Mouse (Mus musculus) monocyte, adult 59 days (primary cell): ENCODE measurements around the gene Vmn1r80. TPM values are rescaled to one million over a fixed set of nuclear protein-coding genes. Genes with fewer than 3 reads are reported as not detected.

Experiments
- total RNA-seq, 2 experiments: library from RNA; stranded (reverse); gene quantifications; one replicate each; pipeline ENCODE4 v1.2.4; 2023

The Vmn1r80 gene
- total RNA-seq: not detected

GRCm38 (mm10) chr7:12188986-12189385, at the start of gene Vmn1r80:
TSS of gene Vmn1r80 (plus strand) at chr7:12189286.

GRCm38 (mm10) chr7:12149957-12150356, 39.1 kb upstream of the Vmn1r80 start, which contains the start of gene Vmn1r78:
TSS of gene Vmn1r78 (plus strand) at chr7:12150257.

GRCm38 (mm10) chr7:12170979-12171378, 18.1 kb upstream of the Vmn1r80 start, which contains the start of gene Vmn1r79:
TSS of gene Vmn1r79 (plus strand) at chr7:12171279.

Other genes with a start within 250 kb of the Vmn1r80 start
- gene Vmn1r77, start 152.5 kb upstream of the Vmn1r80 start, total RNA-seq: not detected
- gene Vmn1r78, start 39.0 kb upstream of the Vmn1r80 start, total RNA-seq: not detected
- gene Vmn1r79, start 18.0 kb upstream of the Vmn1r80 start, total RNA-seq: not detected
- not detected for gene Vmn1r81, start 79.0 kb downstream of the Vmn1r80 start, total RNA-seq
- not detected for gene Vmn1r82, start 111.1 kb downstream of the Vmn1r80 start, total RNA-seq
- under 1 TPM in 1 of 2 experiments, not detected in 1; 0.18 TPM for gene Vmn1r83, start 140.2 kb downstream of the Vmn1r80 start, total RNA-seq
- not detected for gene Vmn1r84, start 180.0 kb downstream of the Vmn1r80 start, total RNA-seq
- under 1 TPM; 0.21 to 0.61 TPM for gene Zfp551, start 233.5 kb downstream of the Vmn1r80 start, total RNA-seq